Mouse (Mus musculus): ENCODE measurements at regions not wholly inside any gene's neighbourhood (a gene's known extent, or its start where the extent isn't known, plus 50 kb on each side); places are given as distances from the start of the nearest gene placed in this dataset.

DNA sequence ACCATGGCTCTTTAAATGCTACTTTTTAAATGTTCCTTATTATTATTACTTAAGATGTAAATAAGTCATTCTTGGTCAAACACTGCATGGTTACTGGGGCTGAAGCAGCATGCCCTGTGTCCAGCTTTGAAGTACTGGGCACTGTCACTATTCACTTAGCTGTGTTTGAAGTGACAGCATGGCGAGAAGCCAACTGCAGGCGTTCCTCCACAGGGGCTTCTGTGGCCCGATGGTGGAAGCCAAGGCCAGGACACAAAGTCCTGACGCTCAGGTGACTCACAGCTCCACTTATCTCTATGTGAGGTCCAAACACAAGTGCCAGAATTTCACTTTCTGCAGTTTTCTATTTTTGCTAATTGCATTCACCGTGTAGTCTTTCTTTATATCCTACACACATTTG lies 65.3 kb downstream of the Cdca7 start:
- in situ Hi-C loops (cut with MboI, MseI), result no loop called here

DNA sequence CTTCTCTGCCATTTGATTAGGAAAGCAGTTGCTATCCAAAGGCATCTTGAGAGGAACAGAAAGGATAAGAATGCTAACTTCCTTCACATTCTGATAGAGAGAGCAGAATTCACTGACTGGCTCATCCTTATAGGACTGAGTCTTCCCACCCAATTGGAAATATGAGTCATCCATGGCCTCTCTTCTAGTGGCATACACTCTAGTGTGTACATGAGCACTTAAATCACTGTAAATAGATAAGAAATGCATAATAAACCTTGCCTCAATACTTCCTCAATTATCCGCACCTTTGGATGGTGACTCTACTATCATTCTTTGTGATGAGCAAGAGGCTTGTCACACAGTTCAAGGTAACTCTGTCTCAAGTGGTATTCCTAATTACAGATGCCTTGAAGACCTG lies 69.5 kb downstream of the Cdca7 start:
- in situ Hi-C loops (cut with MboI, MseI), result no loop called here

DNA sequence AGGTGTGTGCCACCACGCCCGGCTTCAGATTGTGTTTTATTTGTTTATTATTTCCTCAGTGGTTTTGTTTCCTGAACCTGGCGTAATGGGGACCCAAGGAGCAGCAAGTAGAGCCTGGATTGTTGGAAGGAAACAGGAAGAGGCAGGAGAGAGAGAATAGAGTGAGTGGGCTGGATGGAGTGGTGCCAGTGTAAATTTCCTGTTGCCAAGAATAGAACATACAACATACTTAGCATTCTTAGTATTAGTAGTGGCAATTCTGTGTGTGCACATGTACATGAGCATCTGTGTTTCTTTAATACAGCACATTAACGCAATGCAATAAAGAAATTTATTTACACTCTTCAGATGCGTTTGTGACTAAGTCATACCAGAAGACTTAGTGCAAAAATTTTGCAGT lies 70.5 kb downstream of the Cdca7 start:
- in situ Hi-C loops (cut with MboI, MseI), result no loop called here

DNA sequence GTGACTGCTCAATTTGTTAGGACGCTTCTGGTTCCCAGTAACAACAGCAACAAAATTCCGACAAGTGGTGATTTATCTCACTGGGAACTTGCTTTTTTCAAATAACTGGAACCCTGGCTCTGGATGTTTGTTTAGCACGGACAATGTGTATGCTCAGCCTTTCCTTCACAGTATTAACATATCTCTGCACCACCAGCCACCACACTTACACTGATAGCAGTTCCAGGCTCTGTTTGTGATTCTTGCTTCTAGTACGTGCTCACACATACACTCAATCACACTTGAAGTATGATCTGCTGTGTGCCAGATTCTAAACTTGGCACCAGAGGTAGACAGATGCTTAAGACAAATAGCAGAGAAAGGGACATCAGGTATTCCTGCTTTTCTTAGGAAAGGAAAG lies 71.0 kb downstream of the Cdca7 start:
- in situ Hi-C loops (cut with MboI, MseI), result no loop called here

DNA sequence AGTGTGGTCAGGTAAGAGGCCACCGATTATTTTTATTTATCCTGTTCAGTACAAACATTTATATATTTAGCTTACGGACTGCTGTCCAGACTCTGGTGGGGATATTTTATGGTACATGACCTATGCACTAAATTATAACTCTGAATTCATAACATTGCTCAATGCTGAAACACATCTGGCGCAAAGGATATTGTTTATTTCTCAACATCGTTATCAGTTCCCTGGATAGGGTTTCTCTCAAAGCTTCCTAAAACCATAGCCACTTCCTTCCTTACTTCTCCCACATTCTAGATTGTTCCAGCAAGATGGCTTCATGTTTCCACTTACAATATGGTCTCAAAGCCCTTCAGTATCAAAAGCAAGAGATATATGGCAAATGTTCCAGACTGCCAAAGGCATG lies 75.3 kb downstream of the Cdca7 start:
- in situ Hi-C loops (cut with MboI, MseI), result no loop called here

DNA sequence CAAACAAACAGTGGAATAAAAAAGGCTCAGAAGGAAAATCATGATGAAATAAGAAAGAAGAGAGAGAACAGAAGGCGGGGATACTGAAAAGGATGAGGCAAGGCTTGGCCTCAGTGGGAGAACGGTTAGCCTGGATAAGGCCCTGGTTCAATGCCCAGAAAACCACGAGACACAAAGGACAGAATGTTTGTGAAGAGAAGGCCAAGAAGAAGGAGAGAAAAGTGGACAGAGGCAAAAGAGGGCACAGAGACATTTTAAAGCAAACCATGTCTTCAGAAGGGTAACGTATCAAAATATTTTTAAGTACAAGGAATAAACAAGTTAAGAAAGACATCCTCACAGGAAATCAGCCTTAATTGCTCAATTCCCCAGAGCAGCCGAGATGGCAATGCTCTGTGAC lies 78.6 kb downstream of the Cdca7 start:
- in situ Hi-C loops (cut with MboI, MseI), result no loop called here

DNA sequence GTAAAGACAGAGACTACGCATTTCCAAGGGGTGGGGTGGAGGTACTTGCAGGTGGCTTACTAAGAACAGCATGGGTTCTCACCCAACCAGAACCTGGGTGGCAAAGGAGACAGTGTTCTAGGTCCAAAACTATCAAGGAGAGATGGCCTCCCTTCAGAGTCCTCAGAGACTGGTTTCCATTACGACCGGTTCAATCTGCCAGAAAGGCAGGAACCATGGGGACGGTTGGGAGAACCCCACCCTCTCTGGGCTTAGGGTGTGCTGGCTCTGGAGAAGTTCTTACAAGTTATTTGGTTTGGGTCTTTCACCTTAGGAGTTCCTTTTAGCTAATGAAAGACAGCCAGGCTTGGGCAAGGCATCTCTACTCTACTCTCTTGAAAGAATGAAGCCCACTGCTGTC lies 79.2 kb downstream of the Cdca7 start:
- in situ Hi-C loops (cut with MboI, MseI), result no loop called here

DNA sequence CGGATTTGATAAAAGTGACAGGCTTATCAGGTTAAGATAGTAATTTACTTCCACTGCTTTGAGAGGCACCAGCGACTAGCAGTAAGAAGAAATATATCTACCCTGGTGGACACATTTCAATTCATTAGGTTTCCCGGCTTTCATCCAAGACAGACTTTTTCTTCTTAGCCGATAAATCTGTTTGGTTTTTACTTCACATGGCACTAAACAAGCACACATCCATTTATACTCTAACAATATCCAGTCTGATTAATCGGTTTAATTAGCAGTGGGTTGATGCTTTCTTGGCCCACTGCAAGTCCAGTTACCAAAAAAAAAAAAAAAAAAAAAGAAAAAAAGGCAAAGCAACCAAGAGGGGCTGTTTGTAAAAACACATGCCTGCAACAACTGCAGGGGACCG lies 79.6 kb downstream of the Cdca7 start:
- in situ Hi-C loops (cut with MboI, MseI), result no loop called here

DNA sequence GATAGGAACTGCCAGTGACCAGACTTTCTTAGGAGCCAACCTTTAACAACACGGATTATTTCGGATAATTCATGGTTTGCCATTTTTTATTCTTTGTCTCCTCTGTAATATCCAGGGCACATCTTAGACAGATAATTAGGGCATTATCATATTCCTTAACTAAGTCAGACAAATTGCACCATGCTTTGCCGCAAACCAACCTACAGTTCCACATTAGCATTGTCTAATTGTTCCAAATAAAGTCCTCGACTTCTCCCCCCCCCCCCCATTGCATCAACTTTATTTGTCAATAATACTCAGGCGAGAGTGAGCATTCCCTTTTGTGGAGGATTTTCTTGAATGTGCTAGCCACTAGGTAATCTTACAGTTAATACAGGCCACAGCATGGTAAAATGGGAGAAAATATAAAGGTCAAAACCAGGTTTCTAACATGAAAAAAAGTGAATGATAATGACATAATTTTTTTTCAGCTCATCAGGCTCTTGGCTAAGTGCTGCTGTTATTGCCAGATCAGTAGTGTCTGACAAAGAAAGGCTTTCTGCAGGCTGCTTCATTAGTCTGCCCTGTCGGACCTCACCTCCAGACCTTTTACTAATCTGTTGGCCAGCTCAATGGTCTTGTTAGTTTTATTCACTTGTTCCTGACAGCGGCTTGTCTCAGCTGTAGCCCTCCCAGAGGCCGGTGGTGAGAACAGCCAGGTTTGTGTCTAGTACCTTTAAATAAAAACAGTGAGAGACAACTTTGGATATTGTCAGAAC lies 80.3 kb downstream of the Cdca7 start:
- in situ Hi-C loops (cut with MboI, MseI), result no loop called here

DNA sequence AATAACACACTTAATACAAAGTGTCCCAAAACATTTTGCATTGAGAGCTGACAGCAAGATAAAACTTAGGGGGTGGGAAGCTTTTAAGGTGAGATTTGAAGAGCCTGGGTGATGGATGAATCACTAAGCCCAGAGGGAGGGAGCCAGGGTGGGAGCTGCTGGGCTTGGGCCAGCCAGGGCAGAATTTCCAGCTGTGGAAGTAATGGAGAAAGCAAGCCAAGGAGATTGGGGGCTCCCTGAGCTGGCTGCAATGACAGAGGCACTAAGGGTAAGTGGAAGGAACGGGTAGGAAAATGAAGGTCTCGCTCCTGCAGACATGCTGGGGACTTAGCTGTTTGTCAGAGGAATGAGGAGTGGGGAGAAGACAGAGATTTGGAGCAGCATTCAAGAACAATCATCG lies 81.2 kb downstream of the Cdca7 start:
- in situ Hi-C loops (cut with MboI, MseI), result no loop called here

DNA sequence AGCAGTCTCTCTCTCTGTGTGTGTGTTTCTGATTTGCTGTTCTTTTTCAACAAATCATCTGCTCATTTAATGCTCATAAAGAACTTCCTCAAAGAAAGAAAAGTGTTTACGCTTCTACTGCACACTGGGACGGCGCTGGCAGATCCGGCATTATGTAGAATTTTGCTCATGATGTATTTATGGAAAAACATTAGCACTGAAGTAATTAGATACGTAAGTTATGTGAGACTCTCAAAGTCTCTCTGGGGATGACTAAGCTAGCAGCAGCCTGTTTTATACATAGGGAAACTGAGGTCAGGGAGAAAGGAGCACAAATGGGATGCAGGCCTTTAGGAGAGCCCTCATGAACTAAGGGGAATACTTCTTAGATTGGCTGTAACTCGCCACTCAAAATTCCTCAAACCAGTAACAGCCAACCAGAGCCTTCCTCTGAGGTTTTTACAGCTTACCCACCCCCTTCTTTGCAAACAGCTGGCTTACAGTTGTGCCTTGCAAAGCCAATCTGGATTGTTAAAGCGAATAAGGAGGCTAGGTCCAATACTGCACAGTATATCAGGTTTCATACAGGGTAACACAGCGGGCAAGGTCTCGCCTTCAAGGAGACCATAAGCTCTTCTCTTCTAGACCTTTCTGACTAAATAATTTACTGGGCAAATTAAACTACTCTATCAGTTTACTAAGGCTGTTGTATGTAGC lies 81.8 kb downstream of the Cdca7 start:
- in situ Hi-C loops (cut with MboI, MseI), result no loop called here

DNA sequence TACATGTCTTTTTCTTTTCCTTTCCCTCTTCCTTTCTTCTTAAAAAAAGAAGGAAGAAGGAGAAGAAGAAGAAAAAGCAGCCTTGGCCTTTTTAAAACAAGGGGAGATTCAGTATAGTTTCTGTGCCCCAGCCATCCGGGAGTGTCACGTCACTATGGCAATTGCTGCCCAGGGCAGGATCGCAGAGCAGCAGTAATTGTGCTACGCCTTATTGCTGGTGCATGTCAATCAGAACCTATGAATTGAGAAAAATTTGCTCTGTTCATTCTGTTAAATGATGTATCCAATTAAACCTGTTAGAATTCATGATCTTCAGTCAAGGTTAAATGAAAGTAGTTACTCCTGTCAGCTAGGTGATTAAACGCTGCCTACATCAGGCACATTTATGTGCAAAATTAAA lies 85.4 kb downstream of the Cdca7 start:
- in situ Hi-C loops (cut with MboI, MseI), result no loop called here

DNA sequence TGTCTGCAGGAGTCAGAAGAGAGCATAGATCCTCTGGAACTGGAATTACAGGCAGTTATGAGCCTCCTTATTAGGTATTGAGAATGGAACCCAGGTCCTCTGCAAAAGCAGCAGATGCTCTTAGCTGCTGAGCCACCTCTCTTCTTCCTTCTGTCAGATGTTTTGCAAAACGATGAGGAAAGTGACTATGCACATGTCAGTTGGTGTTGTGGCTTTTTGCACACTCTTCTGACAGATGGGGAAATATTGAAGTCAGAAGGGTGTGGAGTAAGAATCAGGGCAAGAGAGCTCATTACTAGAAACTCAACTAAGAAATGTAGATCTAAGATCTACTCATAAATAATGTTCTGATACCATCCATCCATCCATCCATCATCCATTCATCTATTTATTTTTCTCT lies 102.4 kb downstream of the Cdca7 start:
- in situ Hi-C loops (cut with MboI, MseI), result no loop called here

DNA sequence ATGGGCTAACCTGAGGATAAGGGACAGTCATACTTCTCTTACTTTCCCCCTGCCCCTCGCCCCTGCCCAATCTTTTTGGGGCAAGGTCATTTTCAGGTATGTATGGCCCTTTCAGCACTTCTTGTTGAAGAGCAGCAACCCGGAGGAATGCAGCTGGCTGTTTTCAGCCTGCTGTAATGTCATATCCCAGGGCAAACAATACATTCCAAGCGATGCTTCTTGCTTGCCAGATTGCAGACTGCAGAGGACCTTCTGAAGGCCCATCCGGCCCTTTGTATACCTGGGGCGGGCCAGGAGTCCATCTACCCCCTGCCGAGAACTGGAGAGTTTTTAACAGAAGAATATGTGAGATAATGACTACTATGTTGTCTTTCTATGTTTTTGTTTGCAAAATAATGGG lies 105.2 kb downstream of the Cdca7 start:
- in situ Hi-C loops (cut with MboI, MseI), result no loop called here

DNA sequence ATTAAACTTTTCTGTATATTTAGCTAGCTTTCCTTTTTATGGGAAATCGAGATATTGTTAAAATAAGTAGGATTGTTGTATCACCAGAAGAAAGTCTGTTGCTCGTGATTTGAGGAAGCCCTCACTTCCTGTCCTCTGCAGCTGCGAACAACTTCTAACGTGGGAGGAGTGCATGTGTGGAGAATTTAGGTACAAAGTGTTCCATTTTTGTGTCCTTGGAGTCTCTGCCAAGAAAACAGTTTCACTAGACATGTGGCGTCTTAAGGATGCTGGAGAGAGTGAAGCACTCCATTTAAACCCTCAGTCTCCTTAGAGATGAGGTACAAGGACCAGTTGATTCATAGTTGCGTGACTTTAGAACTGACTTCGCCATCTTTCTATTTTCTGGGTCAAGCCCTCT lies 112.9 kb downstream of the Cdca7 start:
- in situ Hi-C loops (cut with MboI, MseI), result no loop called here

DNA sequence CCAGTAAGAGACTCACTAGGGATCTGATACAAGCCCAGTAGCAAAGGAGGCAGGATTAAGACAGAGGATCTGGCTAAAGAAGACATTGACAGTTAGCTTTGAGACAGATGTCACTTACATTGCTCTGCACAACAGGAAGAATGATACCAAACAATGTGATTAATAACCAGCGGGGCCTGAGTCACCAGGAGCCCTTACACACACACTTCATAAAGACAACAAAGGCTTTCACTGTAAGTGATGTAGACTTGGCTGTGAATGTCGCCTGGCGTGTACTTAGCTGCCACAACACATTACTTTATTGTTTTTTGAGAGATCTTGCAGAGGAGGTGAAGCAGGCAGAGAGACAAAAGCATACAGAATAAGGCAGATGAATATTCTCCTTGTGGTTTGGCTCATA lies 116.1 kb downstream of the Cdca7 start:
- in situ Hi-C loops (cut with MboI, MseI), result no loop called here

DNA sequence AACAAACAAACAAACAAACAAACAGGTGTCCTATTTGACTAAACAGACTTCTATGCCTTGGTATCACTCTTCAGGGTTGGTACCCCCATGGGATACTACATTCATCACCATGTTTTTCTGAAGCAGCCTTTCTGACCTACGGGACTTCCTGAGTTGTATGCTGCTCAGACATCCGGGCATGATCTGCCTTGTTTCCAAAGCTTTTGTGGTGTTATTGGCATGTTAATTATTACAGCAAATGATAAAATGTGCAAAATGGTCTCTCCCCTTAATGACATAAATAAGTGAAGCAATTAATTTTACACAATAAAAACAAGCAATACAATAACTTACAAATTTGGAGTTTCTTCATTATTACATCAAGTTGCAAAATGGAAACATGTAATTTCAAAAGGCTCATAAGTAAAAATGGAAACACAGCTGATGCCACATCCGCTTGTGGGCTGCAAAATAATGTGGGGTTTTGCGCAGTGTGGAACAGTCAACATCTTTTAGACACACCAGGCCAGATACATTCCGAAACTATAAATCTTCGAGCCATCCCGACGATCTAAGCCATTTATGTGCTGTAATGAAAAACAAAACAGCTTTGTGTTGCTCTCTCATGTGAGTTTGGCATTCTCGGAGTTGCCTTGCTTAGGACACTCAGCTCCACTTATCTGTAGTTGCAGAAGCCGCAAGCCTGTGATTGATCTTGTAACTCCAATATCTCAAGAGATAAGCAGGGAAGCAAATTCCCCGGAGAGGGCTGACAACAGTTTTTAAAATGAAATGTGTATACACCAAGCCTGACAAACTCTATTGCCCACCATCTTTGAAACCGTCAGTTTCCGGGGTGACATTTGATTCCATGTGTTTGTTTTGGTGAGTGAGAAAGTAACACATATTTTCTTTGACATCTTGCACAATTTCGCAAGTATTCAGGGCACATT lies 121.3 kb downstream of the Cdca7 start:
- in situ Hi-C loops (cut with MboI, MseI), result no loop called here

DNA sequence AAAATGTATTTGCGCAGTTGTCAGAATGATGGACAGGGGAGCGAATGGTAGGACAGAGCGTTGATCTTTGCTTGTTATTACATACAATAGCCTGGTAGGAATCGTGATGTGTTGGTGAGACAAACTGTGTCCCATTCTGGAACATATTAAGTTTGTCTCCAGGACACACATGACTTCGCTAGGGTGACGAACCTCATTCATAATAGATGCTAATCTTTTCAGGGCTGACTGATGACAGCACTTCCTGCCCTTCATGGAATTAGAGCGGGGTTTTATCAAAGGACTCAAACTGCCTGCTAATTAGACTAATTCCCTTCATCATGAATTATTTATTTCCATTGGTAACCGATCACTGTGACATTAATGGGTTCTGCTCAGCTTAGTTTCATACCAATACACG lies 122.0 kb downstream of the Cdca7 start:
- in situ Hi-C loops (cut with MboI, MseI), result no loop called here

DNA sequence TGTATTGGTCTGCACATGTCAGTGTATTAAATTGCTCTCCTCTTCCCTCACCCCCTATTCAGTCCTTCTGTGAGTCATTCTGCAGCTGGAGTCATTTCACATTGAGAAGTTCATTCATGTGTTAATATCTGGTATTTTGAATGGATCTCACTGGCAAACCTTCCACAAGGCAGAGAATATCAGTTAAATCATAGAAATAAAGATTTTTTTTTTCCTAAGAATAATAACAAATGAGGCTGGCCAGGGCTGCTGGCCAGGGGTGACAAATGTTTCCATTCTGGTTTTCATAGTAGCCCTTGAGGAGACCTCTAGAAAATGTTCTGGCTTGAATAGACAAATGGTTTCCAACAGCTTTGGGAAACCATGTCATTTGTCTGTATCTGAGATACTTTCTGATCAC lies 124.8 kb downstream of the Cdca7 start:
- in situ Hi-C loops (cut with MboI, MseI), result no loop called here

DNA sequence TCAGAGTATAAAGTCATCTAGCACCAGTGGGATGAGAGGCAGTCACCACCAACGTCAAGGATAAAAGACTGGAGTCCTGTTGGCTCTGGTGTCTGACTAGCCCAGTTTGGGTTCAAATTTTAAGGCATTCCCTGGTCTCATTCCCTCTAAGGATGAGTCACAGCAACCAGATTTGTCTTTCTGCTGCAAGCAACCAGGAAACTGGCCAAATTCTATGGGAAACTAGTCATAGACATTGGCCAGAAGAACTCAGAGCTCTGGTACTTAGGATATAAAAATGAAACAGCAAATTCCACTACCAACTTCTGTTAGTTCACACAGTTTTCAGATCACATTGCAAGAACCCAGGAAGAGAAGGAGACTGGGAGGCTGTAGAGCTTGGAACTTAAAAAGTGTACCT lies 126.2 kb downstream of the Cdca7 start:
- in situ Hi-C loops (cut with MboI, MseI), result no loop called here

DNA sequence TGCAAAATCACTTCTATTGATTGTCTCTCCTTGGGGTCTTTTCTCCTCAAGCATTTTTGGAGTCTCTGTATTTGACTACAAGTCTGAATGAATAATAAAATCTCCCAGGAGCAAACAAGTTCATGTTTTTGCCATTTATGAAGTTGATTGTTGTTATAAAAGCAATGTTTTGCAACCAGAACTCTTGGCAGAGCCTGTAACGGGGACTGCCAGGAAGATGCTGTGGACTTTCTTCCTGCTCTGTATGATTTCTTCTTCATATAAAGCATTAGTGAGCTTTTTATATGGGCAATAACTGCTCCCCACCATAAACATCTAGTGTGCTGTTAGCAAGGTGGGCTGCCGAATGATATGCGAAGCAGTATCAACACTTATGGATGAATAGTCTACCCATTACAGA lies 136.3 kb downstream of the Cdca7 start:
- in situ Hi-C loops (cut with MboI, MseI), result no loop called here

DNA sequence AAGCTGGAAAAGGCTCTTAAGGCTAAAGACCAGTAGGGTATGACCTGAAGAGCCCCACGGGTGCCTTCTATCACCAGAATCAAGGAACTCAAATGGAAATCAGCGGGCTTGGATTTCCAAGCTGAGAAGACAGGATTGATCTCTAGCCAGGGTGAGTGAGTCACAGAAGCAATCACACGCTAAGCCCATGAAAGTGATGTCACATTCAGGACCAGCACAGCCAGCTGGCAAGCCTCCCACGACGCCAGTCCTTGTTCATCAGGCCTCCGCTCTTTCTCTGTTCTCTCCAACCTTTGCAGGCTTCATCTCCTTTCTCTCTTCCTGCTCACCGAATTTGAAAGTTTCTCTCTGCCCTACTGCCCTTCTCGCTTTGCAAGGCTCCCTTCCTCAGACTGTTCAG lies 138.3 kb downstream of the Cdca7 start:
- in situ Hi-C loops (cut with MboI, MseI), result no loop called here

DNA sequence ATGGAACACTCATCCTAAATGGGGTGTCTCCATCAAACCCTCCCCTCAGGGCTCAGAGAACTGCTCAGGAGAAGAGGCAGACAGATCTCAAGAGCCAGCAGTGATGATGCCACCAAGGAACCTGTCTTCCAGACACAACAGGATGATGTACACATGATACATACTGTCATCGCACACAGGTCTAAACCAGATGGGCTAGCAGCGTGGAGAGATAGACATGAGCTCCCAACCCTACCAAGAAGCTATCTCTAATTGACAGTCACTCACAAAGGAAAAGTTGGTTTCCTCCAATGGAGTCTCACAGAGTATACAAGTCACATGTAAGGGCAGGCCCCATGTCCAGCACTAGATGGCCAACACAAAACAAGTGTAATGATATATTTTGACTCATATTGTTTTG lies 139.9 kb downstream of the Cdca7 start:
- in situ Hi-C loops (cut with MboI, MseI), result no loop called here

Data from T-helper 1 cell (primary cell).